Mouse (Mus musculus) cerebellum, postnatal 36 days (tissue): ENCODE results near the gene Olfr282.
"Not testable (repeated sequence)": the region's sequence is repeated elsewhere in the genome, so short reads cannot be mapped to it uniquely, and the experiment has no call there.

ENCODE experiments used
- DNase-seq, 2 experiments: peaks; one replicate each; pipeline ENCODE4 v3.0.0; 2021 to 2022; ENCODE audit warnings: mixed read lengths in 2 of 2

The Olfr282 gene

GRCm38 (mm10) chr15:98430925-98431324 lies at the start of gene Olfr282:
Gene Olfr282, plus strand, starts transcription at chr15:98431225.
- not testable (repeated sequence) for DNase-seq

DNA sequence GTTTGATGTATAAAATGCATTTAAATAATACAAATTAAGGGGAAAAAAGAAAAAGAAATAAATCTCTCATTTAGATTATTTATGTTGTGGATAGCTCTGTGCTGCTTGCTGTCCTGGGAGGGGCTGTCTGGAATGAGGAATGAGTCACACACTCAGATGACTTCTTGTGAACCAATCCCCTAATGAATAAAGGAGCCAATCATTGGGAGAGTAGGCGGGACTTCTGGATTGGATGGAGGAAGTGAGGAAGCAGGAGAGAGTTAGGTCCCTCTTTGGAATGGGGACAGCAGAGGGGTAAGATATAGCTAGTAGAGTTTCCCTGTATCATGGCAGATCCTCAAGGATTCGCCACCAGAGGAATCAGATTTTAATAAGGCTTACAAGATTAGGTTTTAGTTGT lies 43.4 kb upstream of the Olfr282 start:
- no peak for DNase-seq

GRCm38 (mm10) chr15:98389796-98390195 lies 41.2 kb upstream of the Olfr282 start:
- peak; percentile 52 to 71 for DNase-seq

- no peak for DNase-seq
Observed at GRCm38 (mm10) chr15:98391081-98391902, 39.7 kb upstream of the Olfr282 start.

- DNase-seq: no peak
Observed at GRCm38 (mm10) chr15:98391903-98392187, 39.2 kb upstream of the Olfr282 start.

GRCm38 (mm10) chr15:98397136-98397535 lies 33.9 kb upstream of the Olfr282 start:
- DNase-seq: no peak

DNA sequence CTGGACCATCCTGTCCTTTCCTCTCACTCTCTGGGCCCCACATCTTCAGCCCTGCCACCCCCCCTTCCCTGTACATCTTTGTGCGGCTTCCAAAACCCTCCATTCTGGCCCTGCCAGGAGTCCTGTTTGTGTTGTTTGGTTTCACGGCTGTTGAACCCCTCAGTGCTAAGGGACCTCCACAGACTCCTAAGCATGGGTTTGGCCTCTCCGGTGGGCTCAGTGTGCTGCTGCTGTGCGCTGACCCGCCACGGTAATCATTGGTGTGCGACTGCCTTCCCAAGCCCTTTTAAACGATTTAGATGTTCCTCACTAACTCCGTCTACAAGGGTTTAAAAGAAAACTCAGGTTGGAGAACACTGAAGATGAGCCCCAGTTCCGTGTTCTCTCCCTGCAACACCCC lies 28.7 kb upstream of the Olfr282 start:
- no peak for DNase-seq

DNA sequence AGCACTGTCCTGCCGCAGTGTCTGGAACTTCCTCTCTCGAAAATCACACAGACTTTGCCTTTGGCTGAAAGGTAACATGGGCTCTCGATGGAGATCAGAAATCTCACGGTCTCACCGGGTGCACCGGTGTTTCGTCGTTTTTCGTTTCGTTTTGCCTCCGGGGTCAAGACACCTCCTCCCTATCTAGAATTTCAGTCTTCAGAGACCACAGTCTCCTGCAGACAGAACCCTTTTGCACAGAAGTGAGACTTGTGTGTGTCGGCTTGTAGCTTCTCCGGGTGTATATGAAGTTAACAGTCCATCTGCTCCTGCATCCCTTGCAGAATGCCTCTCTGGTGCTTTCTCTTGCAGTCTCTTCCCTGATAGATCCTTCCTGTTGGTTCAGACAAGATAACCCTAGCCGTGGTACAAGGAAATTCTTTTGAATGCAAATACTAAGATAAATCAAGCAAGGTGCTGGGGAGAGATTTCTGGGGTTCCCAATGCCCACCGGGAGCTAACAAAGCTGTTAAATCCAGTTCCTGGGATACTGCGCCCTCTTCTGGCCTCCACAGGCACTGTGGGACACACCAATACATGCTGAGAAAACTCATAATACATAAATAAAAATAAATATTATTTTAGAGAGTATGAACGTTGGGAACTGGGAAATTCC lies 22.5 kb upstream of the Olfr282 start:
- DNase-seq: peak; percentile 12 to 22

- no peak for DNase-seq
Observed at GRCm38 (mm10) chr15:98409635-98410034, 21.4 kb upstream of the Olfr282 start.

DNA sequence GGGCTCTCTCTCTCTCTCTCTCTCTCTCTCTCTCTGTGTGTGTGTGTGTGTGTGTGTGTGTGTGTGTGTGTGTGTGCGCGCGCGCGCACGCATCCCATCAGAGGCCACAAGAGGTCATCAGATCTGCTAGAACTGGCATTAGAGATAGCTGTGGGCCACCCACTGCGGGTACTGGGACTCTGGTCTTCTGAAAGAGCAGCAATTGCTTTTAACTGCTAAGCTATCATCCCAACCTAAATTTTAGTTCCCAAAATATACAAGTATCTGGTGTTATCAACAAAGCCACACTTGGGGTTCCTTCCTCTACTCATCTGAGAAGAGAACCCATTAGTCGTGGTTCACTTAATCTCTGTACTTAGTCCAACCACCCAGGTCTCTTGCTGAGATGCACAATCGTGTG lies 20.8 kb upstream of the Olfr282 start:
- DNase-seq: no peak

- no peak for DNase-seq
Observed at GRCm38 (mm10) chr15:98415996-98416395, 15.0 kb upstream of the Olfr282 start.

- DNase-seq: not testable (repeated sequence)
Observed at GRCm38 (mm10) chr15:98416802-98417201, 14.2 kb upstream of the Olfr282 start.

GRCm38 (mm10) chr15:98417285-98417684 lies 13.7 kb upstream of the Olfr282 start:
- DNase-seq: not testable (repeated sequence)

- no peak for DNase-seq
Observed at GRCm38 (mm10) chr15:98418096-98418495, 12.9 kb upstream of the Olfr282 start.

DNA sequence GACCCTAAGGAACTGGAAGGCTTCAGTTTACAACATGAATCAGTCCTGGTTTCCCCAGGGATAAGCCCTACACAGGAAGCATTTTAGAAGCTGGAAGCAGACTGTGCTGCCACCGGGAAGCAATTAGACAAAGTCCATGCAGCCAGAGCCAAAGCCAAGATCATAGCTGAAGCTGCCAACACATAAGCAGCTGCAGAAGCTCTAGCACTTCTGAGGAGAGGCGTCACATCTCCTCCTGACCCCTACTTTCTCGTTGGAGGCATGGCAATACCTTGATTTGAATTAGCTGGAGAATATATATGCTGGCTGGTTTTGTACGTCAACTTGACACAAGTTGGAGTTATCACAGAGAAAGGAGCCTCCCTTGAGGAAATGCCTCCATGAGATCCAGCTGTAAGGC lies 10.1 kb upstream of the Olfr282 start:
- DNase-seq: no peak

DNA sequence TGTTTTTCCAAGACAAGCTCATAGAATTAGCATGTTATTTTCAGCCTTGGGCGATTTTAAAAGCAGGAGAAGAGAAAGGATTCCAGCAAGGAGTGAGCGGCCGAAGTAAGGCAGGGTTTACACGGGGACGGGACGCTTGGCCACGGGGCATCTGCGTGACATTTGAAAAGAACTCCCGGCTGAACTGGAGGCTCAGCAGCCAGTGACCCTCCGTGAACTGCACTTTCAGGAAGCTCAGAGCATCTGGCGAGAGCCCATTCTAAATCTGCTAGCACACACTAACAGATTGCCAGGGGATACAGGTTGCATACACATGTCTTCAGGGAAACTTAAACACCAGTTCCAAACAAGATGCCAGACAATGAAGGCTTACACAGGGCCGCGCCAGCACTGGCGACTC lies 6.7 kb upstream of the Olfr282 start:
- no peak for DNase-seq

GRCm38 (mm10) chr15:98424753-98425152 lies 6.3 kb upstream of the Olfr282 start:
- DNase-seq: no peak

DNA sequence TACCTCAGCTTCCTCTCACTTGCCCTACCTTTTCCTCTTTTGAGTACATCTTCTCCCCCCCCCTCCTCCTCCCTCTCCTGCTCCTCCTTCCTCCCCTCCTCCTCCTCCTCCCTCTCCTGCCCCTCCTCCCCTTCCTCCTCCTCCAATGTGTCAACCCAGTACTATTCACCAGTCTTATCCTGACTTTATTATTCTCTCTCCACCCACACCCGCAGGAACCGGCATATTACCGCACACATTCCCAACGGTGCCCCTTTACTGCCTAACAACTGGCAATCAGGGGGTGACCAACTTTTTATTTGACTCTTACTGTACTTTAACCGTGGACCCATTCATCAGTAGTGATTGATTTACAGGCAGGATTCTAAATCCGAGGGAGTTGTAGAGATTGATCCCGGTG lies 5.8 kb upstream of the Olfr282 start:
- DNase-seq: no peak

DNA sequence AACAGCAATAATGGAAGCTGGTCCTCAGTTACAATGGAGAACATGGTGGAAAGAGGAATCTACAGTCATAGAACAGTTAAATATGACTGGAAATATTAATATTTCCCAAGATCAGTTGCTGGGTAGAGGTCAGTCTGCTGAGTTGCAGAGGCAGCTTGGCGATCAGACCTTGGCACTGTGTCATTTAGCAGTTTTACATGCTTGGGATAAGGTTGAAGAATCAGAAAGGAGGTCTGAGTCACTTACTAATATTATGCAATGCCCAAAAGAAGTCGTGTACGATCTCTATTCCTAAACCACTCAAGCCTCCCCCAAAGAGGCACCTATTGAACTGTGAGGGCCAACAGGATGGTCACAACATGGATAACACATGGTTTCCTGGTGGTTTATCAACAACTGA lies 13.5 kb downstream of the Olfr282 start:
- no peak for DNase-seq

- DNase-seq: peak in 1 of 2 experiments; percentile 2
Observed at GRCm38 (mm10) chr15:98448521-98448920, 17.5 kb downstream of the Olfr282 start.

DNA sequence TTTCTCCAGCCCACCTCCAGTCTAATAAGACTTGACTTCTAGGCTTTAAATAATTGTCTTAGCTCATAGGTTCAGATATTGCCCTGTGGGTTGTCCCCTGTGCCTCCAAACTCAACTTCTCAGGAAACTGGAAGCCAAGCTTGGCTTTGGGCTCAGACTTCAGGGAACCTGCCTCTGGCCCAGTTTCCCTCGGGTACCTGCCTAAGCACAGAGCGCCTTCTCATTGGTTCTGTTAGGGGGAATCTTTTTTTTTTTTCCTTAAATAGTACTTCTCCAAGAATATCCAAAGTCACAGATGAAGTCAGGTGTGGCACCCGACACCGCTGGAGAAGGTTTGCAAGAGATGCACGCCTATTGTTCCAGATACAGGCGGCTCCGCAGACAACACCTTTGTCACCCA lies 21.3 kb downstream of the Olfr282 start, which contains the start of gene Olfr281:
Gene Olfr281, plus strand, starts transcription at position 301 of the 400 bp plus-strand sequence.
- no peak for DNase-seq

- DNase-seq: no peak
Observed at GRCm38 (mm10) chr15:98469596-98469995, 38.6 kb downstream of the Olfr282 start, which contains the start of gene OR5BS1P. Gene OR5BS1P, plus strand, starts transcription at chr15:98469896.

DNA sequence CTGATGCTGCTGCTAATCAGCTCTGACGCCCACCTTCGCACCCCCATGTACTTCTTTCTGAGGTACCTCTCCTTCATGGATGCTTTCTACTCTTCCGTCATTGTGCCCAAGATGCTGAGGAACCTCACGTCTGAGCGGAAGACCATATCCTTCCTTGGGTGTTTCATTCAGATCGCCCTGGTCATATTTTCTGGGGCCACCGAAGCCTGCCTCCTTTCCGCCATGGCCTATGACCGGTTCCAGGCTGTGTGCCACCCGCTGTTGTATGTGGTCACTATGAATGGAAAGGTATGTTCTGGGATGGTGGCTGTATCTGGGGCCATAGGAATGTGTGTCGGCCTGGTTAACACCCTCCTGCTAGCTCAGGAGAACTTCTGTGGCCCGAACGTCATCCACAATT lies 40.5 kb downstream of the Olfr282 start:
- DNase-seq: no peak

- no peak for DNase-seq
Observed at GRCm38 (mm10) chr15:98474958-98475357, 43.9 kb downstream of the Olfr282 start.
